ENCODE assay signal across 15 mouse cellular contexts in genomic region chr3:39489392-39489791, GRCm38 (mm10).
"Had no signal": no experiment of that assay in that cellular context is flagged by ENCODE, and none has a peak within 500 bp of the region (broad histone marks: within the 10 kb centered on the region; RNA-seq: fewer than 3 reads in every experiment).

No protein-coding gene starts in this region.

- H3K27ac ChIP-seq: neural tube, embryonic 15.5 days; stomach, embryonic 15.5 days; stomach, postnatal 0 days had no signal

- DNase-seq: retina, postnatal 1 day; right cerebral cortex, adult 18-20 months; right cerebral cortex, postnatal 14 days; right cerebral cortex, postnatal 25 days; right cerebral cortex, postnatal 4 days; spleen, adult 18-20 months; thymus, adult 18-20 months; thymus, adult 2 months; thymus, postnatal 14 days; thymus, postnatal 25 days; thymus, postnatal 36 days; thymus, postnatal 4 days had no signal

- H3K27me3 ChIP-seq: neural tube, embryonic 15.5 days; stomach, embryonic 15.5 days had no signal

- H3K4me2 ChIP-seq: neural tube, embryonic 15.5 days; stomach, embryonic 15.5 days had no signal

- H3K9me3 ChIP-seq: neural tube, embryonic 15.5 days; stomach, embryonic 15.5 days had no signal

- H3K36me3 ChIP-seq: neural tube, embryonic 15.5 days; stomach, embryonic 15.5 days had no signal

- H3K9ac ChIP-seq: neural tube, embryonic 15.5 days; stomach, embryonic 15.5 days had no signal

- H3K4me1 ChIP-seq: neural tube, embryonic 15.5 days; stomach, embryonic 15.5 days had no signal

- H3K4me3 ChIP-seq: neural tube, embryonic 15.5 days; stomach, embryonic 15.5 days had no signal
